Mouse (Mus musculus) fibroblast of lung, adult 2 months (primary cell): Measurements from ENCODE around the gene Olfr259.

Source experiments
- DNase-seq: peaks from one replicate; pipeline ENCODE4 v3.0.0-alpha.2; 2011; ENCODE audit warnings: low read depth

The Olfr259 gene

GRCm38 (mm10) chr2:87114467-87114866 is at the start of gene Olfr259:
TSS of gene Olfr259 (minus strand) at chr2:87114567.
- no peak for DNase-seq

GRCm38 (mm10) chr2:87152524-87152923 is 38.2 kb upstream of the Olfr259 start, which contains the start of gene Olfr1111:
TSS of gene Olfr1111 (minus strand) at chr2:87152624.
- DNase-seq, result no peak

- no peak for DNase-seq
These were observed 25.8 kb upstream of the Olfr259 start, which contains the start of gene Olfr1110 for GRCm38 (mm10) chr2:87140200-87140599. TSS of gene Olfr1110 (minus strand) at chr2:87140300.

- DNase-seq, result no peak
These were observed 18.5 kb downstream of the Olfr259 start, which contains the start of gene Olfr1109 for GRCm38 (mm10) chr2:87095908-87096307. TSS of gene Olfr1109 (minus strand) at chr2:87096008.

- no peak for DNase-seq
These were observed 38.6 kb downstream of the Olfr259 start, which contains the start of gene Olfr1107 for GRCm38 (mm10) chr2:87075717-87076116. TSS of gene Olfr1107 (minus strand) at chr2:87075817.
